Mouse (Mus musculus): ENCODE data around the gene Nrg4.

DNA sequence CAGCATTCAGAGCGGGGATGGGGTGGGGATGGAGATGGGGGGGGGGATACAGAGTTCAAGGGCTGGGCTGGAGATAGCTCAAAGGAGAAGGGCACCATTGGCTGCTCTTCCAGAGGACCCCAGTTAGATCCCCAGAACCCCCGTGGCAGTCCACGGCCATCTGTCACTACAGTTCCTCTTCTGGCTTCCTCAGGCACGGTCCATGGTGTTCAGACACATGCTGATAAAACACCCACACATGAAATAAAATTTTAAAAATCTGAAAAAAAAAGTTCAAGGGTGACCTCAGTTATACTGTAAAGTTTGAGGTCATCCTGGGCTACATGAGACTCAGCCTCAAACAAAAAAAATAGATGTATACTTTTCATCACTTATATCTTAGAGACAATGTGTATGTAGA is 78.2 kb downstream of the Nrg4 start:
- TF ChIP-seq POLR2A (IDR thresholded peaks at IDR 0.05; ENCODE audit: insufficient read length, low read depth) (no peak), E2F4 (IDR thresholded peaks at IDR 0.05; ENCODE audit: insufficient read depth) (no peak)
